Mouse (Mus musculus) CD4-positive naive resting alpha-beta T cell, adult 76 days (primary cell): Measurements from ENCODE around the gene Nod1. TPM values are rescaled to one million over a fixed set of nuclear protein-coding genes. Genes with fewer than 3 reads are reported as not detected.

Experiments used
- total RNA-seq: library from RNA; stranded (reverse); gene quantifications from one replicate; pipeline ENCODE4 v1.2.4, GENCODE M21; 2023

Gene Nod1
- total RNA-seq, result 17.0 TPM

DNA sequence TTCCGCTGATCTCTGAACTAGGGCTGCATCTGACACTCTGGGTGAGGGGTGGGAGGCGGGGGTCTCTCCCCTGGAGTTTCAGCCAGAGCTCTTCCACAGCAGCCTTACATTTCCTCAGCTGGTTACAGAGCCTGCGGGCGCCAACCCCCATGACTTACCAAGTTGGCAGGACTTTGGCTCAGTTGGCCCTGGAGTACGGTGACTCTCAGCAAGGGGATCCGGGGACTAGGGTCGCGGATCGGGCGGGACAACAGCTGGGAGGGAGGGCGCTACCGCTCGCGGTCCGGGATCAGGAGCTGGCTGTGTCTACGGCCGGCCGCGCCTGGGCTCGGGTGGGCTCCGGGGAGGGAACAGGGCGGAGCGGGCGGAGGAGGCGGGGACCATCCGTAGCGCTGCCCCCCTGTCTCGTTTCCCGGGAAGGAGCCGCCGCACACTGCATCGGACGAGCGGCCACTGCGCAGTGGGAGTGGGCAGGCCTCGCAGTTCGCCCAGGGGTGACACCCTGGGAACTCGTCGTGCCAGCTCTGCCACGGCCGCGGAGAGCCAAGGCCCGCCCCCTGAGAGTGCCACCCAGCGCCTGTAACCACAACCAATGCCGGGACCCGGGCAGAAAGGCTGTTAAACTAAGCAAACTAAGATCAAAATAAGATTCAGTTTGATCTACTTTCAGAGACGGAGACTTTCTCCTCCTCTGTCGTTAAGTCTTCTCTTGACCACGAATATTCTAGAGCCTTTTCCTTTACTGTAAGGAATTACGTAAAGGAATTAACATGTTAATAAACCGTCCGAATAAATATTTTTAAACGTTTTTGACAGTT lies at the start of gene Nod1:
Gene Nod1 (minus strand): TSS at position 502 of the 818 bp plus-strand sequence.

DNA sequence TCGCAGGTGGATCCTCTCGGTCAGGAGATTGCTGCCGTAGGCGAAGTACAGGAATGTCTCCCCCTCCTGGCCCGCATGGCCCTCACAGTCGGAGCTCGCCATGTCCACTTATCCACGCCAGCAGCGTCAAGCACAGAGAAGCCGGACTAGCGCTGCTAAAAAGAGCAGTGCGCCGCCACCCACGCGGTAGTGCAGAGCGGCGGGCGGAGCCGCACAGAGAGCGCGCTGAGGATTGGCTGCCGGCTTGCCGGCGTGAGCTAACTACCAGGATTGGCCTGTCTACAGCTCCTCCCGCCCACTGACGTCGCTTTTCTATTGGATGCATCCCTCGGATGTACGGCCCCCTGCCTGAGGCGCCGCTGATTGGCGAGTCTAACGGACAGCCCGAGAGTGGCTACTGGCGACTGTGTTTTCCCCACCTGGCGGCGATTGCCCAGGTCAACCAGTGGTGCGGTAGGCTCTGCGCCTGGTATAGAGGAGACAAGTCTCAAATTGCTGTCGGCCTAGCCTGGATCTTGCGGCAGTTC lies 20.4 kb upstream of the Nod1 start, which contains the start of gene Ggct:
Gene Ggct (minus strand): TSS at position 217 of the 527 bp plus-strand sequence.

Other genes with a start within 250 kb of the Nod1 start
- 86.8 TPM for gene Znrf2, start 155.7 kb downstream of the Nod1 start, total RNA-seq
- gene Ggct, start 20.3 kb upstream of the Nod1 start, total RNA-seq, result 9.9 TPM
- 78.9 TPM for gene Gars, start 65.4 kb upstream of the Nod1 start, total RNA-seq
- gene Crhr2, start 160.4 kb upstream of the Nod1 start, total RNA-seq, result not detected
- not detected for gene Inmt, start 202.4 kb upstream of the Nod1 start, total RNA-seq
- 0.18 TPM for gene Mindy4, start 230.8 kb upstream of the Nod1 start, total RNA-seq